Mouse (Mus musculus): Measurements from ENCODE around the gene Lefty2. TPM values are rescaled to one million over a fixed set of nuclear protein-coding genes. Genes with fewer than 3 reads are reported as not detected.

The Lefty2 gene
- polyA plus RNA-seq, 1 experiment: not detected

DNA sequence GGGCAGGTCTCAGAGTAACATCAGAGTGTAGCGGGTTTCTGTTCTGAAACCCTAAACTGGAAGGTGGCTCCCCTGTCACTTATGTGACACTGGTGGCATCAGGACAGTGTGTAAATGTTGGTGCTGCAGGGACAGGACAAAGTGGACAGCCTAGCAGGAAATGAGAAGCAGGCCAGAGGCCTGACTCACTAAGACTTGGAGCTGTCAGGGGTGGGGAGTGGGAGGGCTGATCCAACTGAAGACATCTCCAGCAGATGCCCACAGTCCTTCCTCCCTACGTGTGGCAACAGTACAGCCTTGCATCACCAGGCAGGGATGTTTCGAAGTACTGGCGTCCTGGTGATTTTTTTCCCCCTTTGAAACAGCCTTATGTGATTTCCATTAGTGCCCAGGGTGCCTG lies 51.6 kb downstream of the Lefty2 start:
- Histone ChIP-seq H3K79me2 (ENCODE audit: control insufficient read depth, insufficient read depth) (peaks cover 58% of the 10 kb centered on the region), H3ac (ENCODE audit: control insufficient read depth, insufficient read length, low read depth) (peak overlapping the region; percentile 7), H3K27me3 (ENCODE audit: control insufficient read depth, insufficient read depth, insufficient read length) (no peaks in the 10 kb centered on the region), H3K4me3 (ENCODE audit: insufficient read depth, poor library complexity, severe bottlenecking) (no peak overlapping the region), H3K36me3 (ENCODE audit: control insufficient read depth, insufficient read depth) (peaks cover 23% of the 10 kb centered on the region), H3K79me3 (ENCODE audit: low read depth) (peaks cover 10% of the 10 kb centered on the region)
- TF ChIP-seq FOSL1 (IDR thresholded peaks at IDR 0.05; ENCODE audit: insufficient read depth, low read length, poor library complexity, severe bottlenecking): no peak
- peak; percentile 82 for TF ChIP-seq CEBPB (IDR thresholded peaks at IDR 0.05; ENCODE audit: low read depth)

GRCm38 (mm10) chr1:180945001-180945980 lies 52.4 kb downstream of the Lefty2 start:
- Histone ChIP-seq H3ac (ENCODE audit: control insufficient read depth, insufficient read length, low read depth) (peak overlapping the region; percentile 7), H3K79me2 (ENCODE audit: control insufficient read depth, insufficient read depth) (peaks cover 56% of the 10 kb centered on the region), H3K4me3 (ENCODE audit: insufficient read depth, poor library complexity, severe bottlenecking) (no peak overlapping the region), H3K27me3 (ENCODE audit: control insufficient read depth, insufficient read depth, insufficient read length) (no peaks in the 10 kb centered on the region), H3K36me3 (ENCODE audit: control insufficient read depth, insufficient read depth) (peaks cover 30% of the 10 kb centered on the region), H3K79me3 (ENCODE audit: low read depth) (peaks cover 10% of the 10 kb centered on the region)
- no peak for TF ChIP-seq USF1 (IDR thresholded peaks at IDR 0.05; ENCODE audit: low read depth)
- TF ChIP-seq CEBPB (IDR thresholded peaks at IDR 0.05; ENCODE audit: low read depth): no peak
- TF ChIP-seq MYOD1 (IDR thresholded peaks at IDR 0.05; ENCODE audit: control insufficient read depth, insufficient read length, low read depth): no peak
- no peak for TF ChIP-seq MAX (IDR thresholded peaks at IDR 0.05)
- TF ChIP-seq MYOG (IDR thresholded peaks at IDR 0.05; ENCODE audit: control insufficient read depth, extremely low read depth, insufficient read length): no peak
- TF ChIP-seq FOSL1 (IDR thresholded peaks at IDR 0.05; ENCODE audit: insufficient read depth, low read length, poor library complexity, severe bottlenecking): no peak
- TF ChIP-seq CTCF (IDR thresholded peaks at IDR 0.05; ENCODE audit: control insufficient read depth, insufficient read depth, insufficient read length): no peak

DNA sequence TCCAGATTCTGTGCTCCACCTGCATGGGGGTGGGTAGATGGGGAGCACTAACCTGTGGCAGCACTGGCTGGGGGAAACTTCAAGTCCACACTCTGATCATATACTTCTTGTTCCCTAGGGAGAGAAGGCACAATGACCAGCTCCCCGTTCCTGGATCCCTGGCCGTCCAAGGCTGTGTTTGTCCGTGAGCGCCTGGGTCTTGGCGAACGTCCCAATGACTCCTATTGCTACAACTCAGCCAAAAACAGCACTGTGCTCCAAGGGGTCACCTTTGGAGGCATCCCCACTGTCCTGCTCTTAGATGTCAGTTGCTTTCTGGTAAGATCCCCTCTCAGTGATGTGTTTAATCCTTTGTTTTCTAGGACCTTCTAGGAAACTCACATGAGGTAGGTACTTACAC lies 53.5 kb downstream of the Lefty2 start:
- Histone ChIP-seq H3K79me3 (ENCODE audit: low read depth) (peaks cover 10% of the 10 kb centered on the region), H3K27me3 (ENCODE audit: control insufficient read depth, insufficient read depth, insufficient read length) (no peaks in the 10 kb centered on the region), H3K79me2 (ENCODE audit: control insufficient read depth, insufficient read depth) (peaks cover 45% of the 10 kb centered on the region), H3ac (ENCODE audit: control insufficient read depth, insufficient read length, low read depth) (no peak overlapping the region), H3K36me3 (ENCODE audit: control insufficient read depth, insufficient read depth) (peaks cover 36% of the 10 kb centered on the region), H3K4me3 (ENCODE audit: insufficient read depth, poor library complexity, severe bottlenecking) (no peak overlapping the region)
- TF ChIP-seq MYOD1 (IDR thresholded peaks at IDR 0.05; ENCODE audit: control insufficient read depth, insufficient read length, low read depth) (no peak), USF1 (IDR thresholded peaks at IDR 0.05; ENCODE audit: low read depth) (no peak), CEBPB (IDR thresholded peaks at IDR 0.05; ENCODE audit: low read depth) (no peak), FOSL1 (IDR thresholded peaks at IDR 0.05; ENCODE audit: insufficient read depth, low read length, poor library complexity, severe bottlenecking) (no peak), MYOG (IDR thresholded peaks at IDR 0.05; ENCODE audit: control insufficient read depth, extremely low read depth, insufficient read length) (no peak), CTCF (IDR thresholded peaks at IDR 0.05; ENCODE audit: control insufficient read depth, insufficient read depth, insufficient read length) (no peak), MAX (IDR thresholded peaks at IDR 0.05) (no peak)

Other genes with a start within 250 kb of the Lefty2 start
- not detected for gene Mixl1, start 196.1 kb upstream of the Lefty2 start, polyA plus RNA-seq (2012; fragmentation: generic; extraction: Trizol)
- gene Acbd3, start 167.1 kb upstream of the Lefty2 start, polyA plus RNA-seq (2012; fragmentation: generic; extraction: Trizol): 13.2 TPM
- 570 TPM for gene H3f3a, start 79.2 kb upstream of the Lefty2 start, polyA plus RNA-seq (2012; fragmentation: generic; extraction: Trizol)
- gene Sde2, start 42.0 kb upstream of the Lefty2 start, polyA plus RNA-seq (2012; fragmentation: generic; extraction: Trizol): 17.7 TPM
- gene Pycr2, start 11.2 kb downstream of the Lefty2 start, polyA plus RNA-seq (2012; fragmentation: generic; extraction: Trizol): 114 TPM
- gene Lefty1, start 41.9 kb downstream of the Lefty2 start, polyA plus RNA-seq (2012; fragmentation: generic; extraction: Trizol): 2.1 TPM
- gene Tmem63a, start 49.2 kb downstream of the Lefty2 start, polyA plus RNA-seq (2012; fragmentation: generic; extraction: Trizol): 38.5 TPM
- 60.6 TPM for gene Ephx1, start 127.8 kb downstream of the Lefty2 start, polyA plus RNA-seq (2012; fragmentation: generic; extraction: Trizol)
- gene 9130409I23Rik, start 158.1 kb downstream of the Lefty2 start, polyA plus RNA-seq (2012; fragmentation: generic; extraction: Trizol): not detected

Measured in C2C12 (cell line).